ENCODE assay signal across 8 mouse cellular contexts in the genomic region with DNA sequence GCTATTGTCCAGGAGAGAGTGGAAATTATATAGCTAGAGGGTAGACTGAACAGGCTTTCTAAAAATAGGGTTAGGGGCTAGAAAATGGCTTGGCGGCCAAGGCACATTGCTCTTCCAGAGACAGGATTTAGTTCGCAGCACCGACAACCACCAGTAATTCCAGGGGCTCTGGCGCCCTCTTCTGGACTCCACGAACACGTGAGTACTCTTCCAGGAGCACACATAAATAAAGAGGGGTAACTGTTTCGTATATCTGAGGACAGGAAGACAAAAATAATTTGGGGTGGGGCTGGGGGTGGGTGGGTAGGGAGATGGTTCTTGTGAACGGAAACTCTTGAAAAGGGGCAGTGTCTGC. TPM values are rescaled to one million over a fixed set of nuclear protein-coding genes. Genes with fewer than 3 reads are reported as not detected.
A peak's percentile ranks its signal among the peaks of the same experiment; 100 is the strongest.
DNase-seq lines count a peak whose midpoint lies in the region; ATAC-seq and TF ChIP-seq lines count a peak whose summit lies in the region.

No protein-coding gene starts in this region.

- peak; percentile 88 for DNase-seq in heart, adult 11 months
- peak; percentile 86 for DNase-seq in ES-CJ7 (ENCODE audit: low read depth, low spot score)
- DNase-seq in heart, postnatal 0 days (ENCODE audit: low spot score), result peak; percentile 71
- peak; percentile 83 for DNase-seq in limb, embryonic 11.5 days (ENCODE audit: low spot score)
- DNase-seq in urinary bladder, adult 2 months (ENCODE audit: low spot score), result no peak

- TF ChIP-seq EP300 in heart, postnatal 0 days (IDR thresholded peaks at IDR 0.05; ENCODE audit: low read depth), result no peak

- no peak overlapping the region for H3K27ac ChIP-seq in heart, embryonic 12.5 days (ENCODE audit: poor library complexity, severe bottlenecking)
- H3K27ac ChIP-seq in cortical plate, adult 2 months (ENCODE audit: insufficient read depth, low read length), result no peak overlapping the region
- peak overlapping the region; percentile 86 for H3K27ac ChIP-seq in heart, postnatal 0 days (ENCODE audit: low read depth)
- H3K27ac ChIP-seq in limb, embryonic 11.5 days (replicated peaks; ENCODE audit: low read depth, low read length), result no peak overlapping the region
- no peak overlapping the region; the same call in 1 of the 2 replicates for H3K27ac ChIP-seq in neural tube, embryonic 14.5 days (ENCODE audit: low read depth, low read length)

- TF ChIP-seq CTCF in cortical plate, adult 2 months (IDR thresholded peaks at IDR 0.05; ENCODE audit: extremely low read depth, insufficient read depth, low read length), result peak; percentile 45
- peak; percentile 56 for TF ChIP-seq CTCF in heart, postnatal 0 days (IDR thresholded peaks at IDR 0.05; ENCODE audit: low read depth)

- WGBS in heart, embryonic 12.5 days, result 44% methylated on average over 8 of the region's 8 CpGs
- 38% methylated on average over 8 of the region's 8 CpGs for WGBS in heart, postnatal 0 days
- WGBS in limb, embryonic 11.5 days, result 51% methylated on average over 8 of the region's 8 CpGs
- WGBS in neural tube, embryonic 14.5 days, result 50% methylated on average over 8 of the region's 8 CpGs

- H3K36me3 ChIP-seq in heart, embryonic 12.5 days, result peaks cover 68% of the 10 kb centered on the region
- H3K36me3 ChIP-seq in heart, postnatal 0 days (replicated peaks; ENCODE audit: control insufficient read depth, insufficient read depth, low read length), result peaks cover 36% of the 10 kb centered on the region
- peaks cover 22% of the 10 kb centered on the region; the same call in 1 of the 2 replicates for H3K36me3 ChIP-seq in limb, embryonic 11.5 days (ENCODE audit: control insufficient read depth, insufficient read depth, low read length)
- H3K36me3 ChIP-seq in neural tube, embryonic 14.5 days (ENCODE audit: control insufficient read depth, insufficient read depth, low read length), result peaks cover 21% of the 10 kb centered on the region; the same call in 1 of the 2 replicates

- H3K9ac ChIP-seq in heart, embryonic 12.5 days, result no peak overlapping the region
- H3K9ac ChIP-seq in heart, postnatal 0 days (replicated peaks; ENCODE audit: low read depth, low read length), result no peak overlapping the region
- no peak overlapping the region for H3K9ac ChIP-seq in limb, embryonic 11.5 days (ENCODE audit: low read length)
- no peak overlapping the region for H3K9ac ChIP-seq in neural tube, embryonic 14.5 days (replicated peaks; ENCODE audit: low read depth, low read length)

- H3K9me3 ChIP-seq in heart, embryonic 12.5 days (replicated peaks), result no peaks in the 10 kb centered on the region
- no peaks in the 10 kb centered on the region for H3K9me3 ChIP-seq in heart, postnatal 0 days (replicated peaks; ENCODE audit: control insufficient read depth, low read length)
- no peaks in the 10 kb centered on the region for H3K9me3 ChIP-seq in limb, embryonic 11.5 days (ENCODE audit: control insufficient read depth, low read length)
- no peaks in the 10 kb centered on the region for H3K9me3 ChIP-seq in neural tube, embryonic 14.5 days (ENCODE audit: control insufficient read depth, low read length)

- ATAC-seq in heart, embryonic 12.5 days (ENCODE audit: insufficient number of reproducible peaks, low FRiP score), result no peak
- peak; percentile 44 for ATAC-seq in heart, postnatal 0 days (ENCODE audit: insufficient read depth, low read depth)
- no peak for ATAC-seq in limb, embryonic 11.5 days (ENCODE audit: insufficient number of reproducible peaks, low FRiP score, low TSS enrichment, low read depth)
- ATAC-seq in neural tube, embryonic 14.5 days (ENCODE audit: low read depth), result 0 out of 2 replicates have a peak, but pooled peaks have one; percentile 13

- TF ChIP-seq POLR2A in cortical plate, adult 2 months (IDR thresholded peaks at IDR 0.05; ENCODE audit: extremely low read depth, insufficient read depth, low read length), result no peak

- no peaks in the 10 kb centered on the region for H3K27me3 ChIP-seq in heart, embryonic 12.5 days (replicated peaks)
- H3K27me3 ChIP-seq in heart, postnatal 0 days (ENCODE audit: control insufficient read depth, insufficient read depth, low read length), result no peaks in the 10 kb centered on the region
- H3K27me3 ChIP-seq in limb, embryonic 11.5 days (ENCODE audit: control insufficient read depth, insufficient read depth, low read length), result no peaks in the 10 kb centered on the region
- no peaks in the 10 kb centered on the region for H3K27me3 ChIP-seq in neural tube, embryonic 14.5 days (ENCODE audit: control insufficient read depth, insufficient read depth, low read length)

- no peak overlapping the region for H3K4me2 ChIP-seq in heart, embryonic 12.5 days
- peak overlapping the region; percentile 17; the same call in 1 of the 2 replicates for H3K4me2 ChIP-seq in heart, postnatal 0 days (ENCODE audit: low read depth, low read length)
- H3K4me2 ChIP-seq in limb, embryonic 11.5 days (ENCODE audit: low read depth, severe bottlenecking), result no peak overlapping the region
- H3K4me2 ChIP-seq in neural tube, embryonic 14.5 days (ENCODE audit: low read depth, low read length), result no peak overlapping the region

- H3K4me1 ChIP-seq in heart, embryonic 12.5 days (replicated peaks), result peaks cover 22% of the 10 kb centered on the region
- H3K4me1 ChIP-seq in cortical plate, adult 2 months (ENCODE audit: control insufficient read depth, insufficient read depth, low read length), result no peaks in the 10 kb centered on the region
- no peaks in the 10 kb centered on the region for H3K4me1 ChIP-seq in heart, postnatal 0 days (ENCODE audit: control insufficient read depth, insufficient read depth)
- no peaks in the 10 kb centered on the region for H3K4me1 ChIP-seq in limb, embryonic 11.5 days (ENCODE audit: control insufficient read depth, insufficient read depth, low read length)
- H3K4me1 ChIP-seq in neural tube, embryonic 14.5 days (ENCODE audit: control insufficient read depth, insufficient read depth, low read length), result no peaks in the 10 kb centered on the region

- no peak overlapping the region for H3K4me3 ChIP-seq in heart, embryonic 12.5 days
- H3K4me3 ChIP-seq in cortical plate, adult 2 months (ENCODE audit: insufficient read depth, low read length), result no peak overlapping the region
- no peak overlapping the region for H3K4me3 ChIP-seq in heart, postnatal 0 days (ENCODE audit: low read depth, low read length)
- H3K4me3 ChIP-seq in limb, embryonic 11.5 days (ENCODE audit: low read depth, low read length), result no peak overlapping the region
- no peak overlapping the region for H3K4me3 ChIP-seq in neural tube, embryonic 14.5 days (ENCODE audit: low read depth, low read length)

RNA-seq across cellular contexts. Expression of gene Rps17, which starts 8.6 kb away (rescaled TPM):
- polyA plus RNA-seq in heart, embryonic 12.5 days (2016; fragmentation: Nextera tagmentation; extraction: Ambion mirVana), result 862 and 873 TPM in 2 replicates
- polyA plus RNA-seq in cortical plate, adult 2 months (2012; rRNA removed), result 862 and 880 TPM in 2 replicates
- 593 and 806 TPM in 2 replicates for total RNA-seq in heart, postnatal 0 days (2014; rRNA removed; ENCODE audit: low replicate concordance)
- polyA plus RNA-seq in heart, postnatal 0 days (2015; fragmentation: Nextera tagmentation; extraction: Ambion mirVana), result 855 and 860 TPM in 2 replicates
- polyA plus RNA-seq in limb, embryonic 11.5 days (2014; fragmentation: Nextera tagmentation; extraction: Ambion mirVana), result 1,441 and 1,453 TPM in 2 replicates
- 743 and 749 TPM in 2 replicates for polyA plus RNA-seq in neural tube, embryonic 14.5 days (2014; fragmentation: Nextera tagmentation; extraction: Ambion mirVana)
- polyA plus RNA-seq in urinary bladder, adult 2 months (2012; rRNA removed), result 2,204 and 2,273 TPM in 2 replicates

Comparison
In these comparisons a context has a peak if more than half of its experiments do, and no peak if none do; other contexts are left out.
1. ATAC-seq: peak in heart, postnatal 0 days (single experiment) and neural tube, embryonic 14.5 days (single experiment); none in heart, embryonic 12.5 days (single experiment) and limb, embryonic 11.5 days (single experiment).